Mouse (Mus musculus) layer of hippocampus, adult 18-20 months (tissue): Measurements from ENCODE around the gene Commd1. TPM values are rescaled to one million over a fixed set of nuclear protein-coding genes. Genes with fewer than 3 reads are reported as not detected.
A peak's percentile ranks its signal among the peaks of the same experiment; 100 is the strongest.

Experiments used
- DNase-seq, 2 experiments: peaks; one replicate each; pipeline ENCODE4 v3.0.0; 2022; ENCODE audit warnings: low spot score in 2 of 2
- total RNA-seq, 2 experiments: library from RNA; stranded (reverse); gene quantifications; 2 replicates each; pipeline ENCODE4 v1.2.3; 2021

The Commd1 gene
- total RNA-seq, 2 experiments from 2014 or later: 58.4 to 63.7 TPM

DNA sequence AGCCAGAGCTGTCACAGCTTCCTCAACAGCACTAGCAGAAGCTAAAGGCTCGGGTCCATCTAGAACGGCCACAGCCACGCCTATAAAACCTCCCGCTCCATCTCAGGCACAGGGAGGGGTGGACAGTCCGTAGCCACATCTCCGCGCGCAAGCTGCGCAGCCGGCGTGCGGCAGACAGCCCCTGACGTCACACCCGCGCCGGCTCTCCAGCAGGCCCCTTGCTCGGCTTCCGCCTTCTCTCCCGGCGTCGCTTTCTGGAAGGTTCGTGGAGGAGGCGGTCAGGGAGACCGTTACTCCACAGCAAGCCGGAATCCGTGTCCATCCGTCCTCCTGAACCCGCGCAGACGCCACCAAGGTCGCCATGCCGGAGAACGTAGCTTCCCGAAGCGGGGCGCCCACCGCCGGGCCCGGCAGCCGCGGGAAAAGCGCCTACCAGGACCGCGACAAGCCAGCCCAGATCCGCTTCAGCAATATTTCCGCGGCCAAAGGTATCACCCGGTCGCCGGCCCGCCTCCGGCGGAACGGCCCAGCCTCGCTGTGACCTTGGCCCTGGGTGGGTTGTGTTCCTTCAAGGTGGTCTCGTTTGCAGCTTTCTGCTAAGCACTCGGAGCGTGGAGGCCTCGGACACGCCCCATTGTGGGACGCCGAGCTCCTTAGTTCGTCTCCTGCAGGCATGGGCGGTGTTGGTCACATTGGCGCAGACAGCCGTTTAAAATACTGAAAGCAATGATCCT is 8.4 kb upstream of the Commd1 start, which contains the start of gene Cct4:
Gene Cct4, plus strand, starts transcription at position 127 of the 734 bp plus-strand sequence.
- DNase-seq: peak; percentile 90 to 95

GRCm38 (mm10) chr11:22989786-22990185 is 7.6 kb upstream of the Commd1 start:
- DNase-seq: no peak

- peak in 1 of 2 experiments; percentile 78 for DNase-seq
Measured at GRCm38 (mm10) chr11:22987357-22987756, 5.2 kb upstream of the Commd1 start.

DNA sequence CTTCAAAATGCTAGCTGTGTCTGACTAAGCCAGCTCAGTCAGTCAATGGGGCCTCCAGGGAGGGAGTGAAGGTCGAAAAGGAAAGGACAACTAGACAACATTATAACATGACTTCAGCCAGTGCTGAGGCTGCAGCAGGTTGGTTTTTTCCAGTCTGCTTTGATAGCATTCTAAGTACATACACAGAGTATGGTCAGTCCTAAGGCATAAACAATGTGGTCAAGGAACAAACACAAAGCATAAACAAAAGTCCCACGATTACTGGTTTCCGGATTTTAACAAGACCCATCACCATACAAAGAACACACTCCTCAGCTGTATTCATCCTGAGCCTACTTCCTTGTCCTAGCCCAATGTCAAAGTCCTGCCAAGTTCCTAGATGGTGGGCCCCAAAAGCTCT is 3.3 kb upstream of the Commd1 start:
- DNase-seq: no peak

- no peak for DNase-seq
Measured at GRCm38 (mm10) chr11:22982846-22983245, 664 bp upstream of the Commd1 start.

DNA sequence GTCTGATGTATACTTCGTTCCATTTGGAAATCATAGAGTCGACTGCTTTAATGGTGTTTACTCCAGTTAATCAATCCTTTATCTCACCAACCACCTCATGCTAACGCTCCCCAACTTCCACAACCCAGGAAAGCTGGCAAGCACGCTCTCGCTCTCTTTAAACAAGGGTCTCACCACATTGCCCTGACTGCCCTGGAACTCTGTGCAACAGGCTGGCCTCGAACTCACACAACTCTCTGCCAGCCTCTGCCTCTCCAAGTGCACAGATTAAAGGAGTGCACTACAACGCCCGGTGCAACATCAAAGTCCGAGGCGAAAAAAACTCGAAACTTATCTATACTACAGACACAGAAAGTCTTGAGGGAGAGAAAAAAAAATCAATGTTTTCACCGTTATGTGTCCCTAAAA is 635 bp downstream of the Commd1 start:
- DNase-seq: no peak

- DNase-seq: no peak
Measured at GRCm38 (mm10) chr11:22981041-22981440, 1.1 kb downstream of the Commd1 start.

DNA sequence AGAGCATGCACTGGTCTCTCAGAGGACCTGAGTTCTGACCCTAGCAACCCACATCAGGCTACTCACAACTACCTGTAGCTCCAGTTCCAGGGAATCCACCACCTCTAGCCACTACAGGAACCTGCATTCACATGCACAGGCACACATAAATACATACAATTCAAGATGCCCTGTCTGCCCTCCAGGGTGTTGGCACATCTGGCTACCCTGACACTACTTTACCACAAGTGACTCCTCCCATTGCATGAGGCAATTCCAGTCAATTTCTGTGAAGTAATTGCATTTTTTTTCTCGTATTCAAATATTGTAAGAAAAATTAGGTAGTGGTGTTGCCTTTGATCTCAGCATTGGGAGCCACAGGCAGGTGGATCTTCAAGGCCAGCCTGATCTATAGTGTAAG is 3.0 kb downstream of the Commd1 start:
- no peak for DNase-seq

DNA sequence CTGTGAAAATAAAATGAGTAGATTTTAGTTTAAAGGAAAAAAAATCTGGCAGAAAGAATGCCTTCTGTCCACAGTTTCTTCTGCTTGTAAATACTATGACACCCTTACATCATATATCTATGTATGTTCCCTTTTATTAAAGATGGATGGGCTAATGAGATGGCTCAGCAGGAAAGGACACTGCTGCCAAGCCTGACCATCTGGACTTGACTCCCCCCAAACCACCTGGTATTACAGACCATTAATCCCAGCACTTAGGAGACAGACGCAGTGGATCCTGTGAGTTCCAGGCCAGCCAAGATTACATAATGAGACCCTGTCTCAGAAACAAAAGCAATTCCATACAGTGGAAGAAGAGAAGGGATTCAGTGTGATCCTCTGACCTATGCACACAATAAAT is 3.5 kb downstream of the Commd1 start:
- DNase-seq: no peak

DNA sequence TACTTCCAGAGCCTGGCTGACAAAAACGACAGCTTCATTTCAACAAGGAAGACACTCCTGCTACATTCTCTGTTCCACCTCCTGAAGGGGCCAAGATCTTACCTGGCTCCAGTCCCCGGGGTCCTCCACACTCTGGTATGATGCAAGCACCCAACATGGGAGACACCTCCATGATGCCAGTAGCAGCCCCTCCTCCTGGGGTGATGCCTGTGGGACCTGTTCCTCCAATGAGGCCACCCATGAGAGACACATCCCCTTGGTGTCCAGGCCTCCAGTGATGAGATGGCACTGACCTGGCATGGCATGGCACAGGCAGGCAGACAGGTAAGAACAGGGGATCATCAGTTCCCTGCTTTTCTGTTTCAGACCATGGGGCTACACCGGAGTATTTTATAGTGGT is 4.0 kb downstream of the Commd1 start:
- DNase-seq: no peak

DNA sequence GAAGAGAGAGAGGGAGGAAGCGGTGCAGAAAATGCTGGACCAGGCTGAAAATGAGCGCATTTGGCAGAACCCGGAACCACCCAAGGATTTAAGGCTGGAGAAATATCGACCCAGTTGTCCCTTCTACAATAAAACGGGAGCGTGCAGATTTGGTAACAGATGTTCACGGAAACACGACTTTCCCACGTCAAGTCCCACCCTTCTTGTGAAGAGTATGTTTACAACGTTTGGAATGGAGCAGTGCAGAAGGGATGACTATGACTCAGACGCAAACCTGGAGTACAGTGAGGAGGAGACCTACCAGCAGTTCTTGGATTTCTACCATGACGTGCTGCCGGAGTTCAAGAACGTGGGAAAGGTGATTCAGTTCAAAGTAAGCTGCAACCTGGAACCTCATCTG is 8.6 kb downstream of the Commd1 start:
- DNase-seq: peak in 1 of 2 experiments; percentile 50

DNA sequence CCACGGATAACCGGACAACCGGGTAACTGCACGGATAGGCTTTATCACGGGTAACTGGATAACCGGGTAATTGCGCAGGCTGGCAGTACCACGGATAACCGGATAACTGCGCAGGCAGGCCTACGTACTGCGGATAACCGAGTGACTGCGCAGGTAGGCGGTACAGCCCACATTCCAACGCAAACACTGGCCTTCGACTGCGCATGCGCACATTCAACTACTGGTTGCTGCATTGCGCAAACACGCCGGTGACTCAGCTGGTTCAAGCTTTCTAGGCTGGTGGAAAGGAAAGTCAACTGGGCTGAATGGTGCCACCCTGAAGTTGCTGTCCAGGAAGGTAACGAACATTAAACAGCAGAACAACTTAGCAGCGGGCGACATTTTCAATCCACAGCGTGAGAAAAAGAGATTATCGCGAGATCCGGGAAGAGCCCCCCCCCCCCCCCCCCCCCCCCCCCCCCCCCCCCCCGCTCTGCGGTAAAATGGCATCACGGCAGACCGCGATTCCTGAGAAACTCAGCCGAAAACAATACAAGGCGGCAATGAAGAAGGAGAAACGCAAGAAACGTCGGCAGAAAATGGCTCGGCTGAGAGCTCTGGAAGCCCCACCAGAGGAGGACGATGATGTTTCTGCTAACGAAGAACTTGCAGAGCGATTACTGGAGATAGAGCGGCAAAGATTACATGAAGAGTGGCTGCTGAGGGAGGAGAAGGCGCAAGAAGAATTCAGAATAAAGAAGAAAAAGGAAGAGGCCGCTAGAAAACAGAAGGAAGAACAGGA is 9.2 kb downstream of the Commd1 start:
- peak; percentile 82 to 91 for DNase-seq

GRCm38 (mm10) chr11:22971835-22972709 is 10.1 kb downstream of the Commd1 start, which contains the start of gene Zrsr1:
TSS of gene Zrsr1 (plus strand) at chr11:22972005.
- DNase-seq: peak; percentile 70 to 81

- DNase-seq: no peak
Measured at GRCm38 (mm10) chr11:22970546-22970945, 11.6 kb downstream of the Commd1 start.

GRCm38 (mm10) chr11:22969486-22969885 is 12.7 kb downstream of the Commd1 start:
- DNase-seq: peak in 1 of 2 experiments; percentile 55

DNA sequence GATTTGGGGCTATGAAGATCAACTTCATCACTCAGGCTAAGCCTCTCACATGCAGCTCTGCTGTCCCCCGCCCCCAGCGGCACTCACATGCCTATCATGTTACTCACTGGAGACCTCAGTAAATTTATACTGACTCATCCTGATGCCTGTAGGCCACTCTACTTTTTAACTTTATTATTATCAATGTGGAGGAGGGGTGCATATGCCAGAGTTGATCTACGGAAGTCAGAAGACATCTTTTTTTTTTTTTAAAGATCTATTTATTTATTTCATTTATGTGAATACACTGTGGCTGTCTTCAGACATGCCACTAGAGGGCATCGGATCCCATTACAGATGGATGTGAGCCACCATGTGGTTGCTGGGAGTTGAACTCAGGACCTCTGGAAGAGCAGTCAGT is 16.7 kb downstream of the Commd1 start:
- no peak for DNase-seq

- no peak for DNase-seq
Measured at GRCm38 (mm10) chr11:22964401-22964800, 17.8 kb downstream of the Commd1 start.

DNA sequence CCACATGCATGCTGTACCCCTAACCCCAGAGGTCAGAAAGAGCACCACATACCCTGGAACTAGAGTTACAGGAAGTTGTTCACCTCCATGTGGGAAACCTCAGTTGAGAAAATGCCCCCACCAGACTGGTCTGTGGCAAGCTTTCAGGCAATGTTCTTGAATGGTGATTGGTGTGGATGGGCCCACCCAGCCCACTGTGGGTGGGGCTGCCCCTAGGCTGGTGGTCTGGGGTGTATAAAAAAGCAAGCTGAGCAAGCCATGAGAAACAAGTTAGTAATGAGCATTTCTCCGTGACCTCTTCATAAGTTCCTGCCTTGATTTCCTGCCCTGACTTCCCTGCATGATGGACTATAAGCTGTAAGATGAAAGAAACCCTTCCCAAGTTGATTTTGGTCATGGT is 20.1 kb downstream of the Commd1 start:
- no peak for DNase-seq

GRCm38 (mm10) chr11:22957791-22958374 is 24.3 kb downstream of the Commd1 start:
- no peak for DNase-seq

DNA sequence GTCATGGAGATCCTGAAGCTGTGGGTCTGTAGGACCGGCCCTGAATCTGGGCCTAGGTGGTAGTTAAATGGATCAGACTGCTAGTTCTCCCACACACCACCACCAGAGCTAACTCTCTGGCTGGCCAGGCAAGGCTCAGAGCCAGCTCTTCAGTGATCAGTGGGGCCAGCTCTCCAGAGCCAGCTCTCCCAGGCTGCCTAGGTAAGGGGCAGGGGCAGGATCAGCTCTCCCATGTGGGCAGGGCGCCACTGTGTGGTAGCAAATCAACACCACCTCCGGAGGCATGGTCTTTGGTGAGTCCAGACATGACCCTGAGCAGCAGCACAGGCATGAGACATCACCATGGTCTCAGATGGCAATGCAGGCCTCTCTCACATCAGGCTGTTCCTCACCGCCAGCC is 25.4 kb downstream of the Commd1 start:
- peak in 1 of 2 experiments; percentile 27 for DNase-seq

- DNase-seq: no peak
Measured at GRCm38 (mm10) chr11:22956346-22956745, 25.8 kb downstream of the Commd1 start.
